Mouse (Mus musculus): Measurements from ENCODE around the gene Iqca.

Gene Iqca

DNA sequence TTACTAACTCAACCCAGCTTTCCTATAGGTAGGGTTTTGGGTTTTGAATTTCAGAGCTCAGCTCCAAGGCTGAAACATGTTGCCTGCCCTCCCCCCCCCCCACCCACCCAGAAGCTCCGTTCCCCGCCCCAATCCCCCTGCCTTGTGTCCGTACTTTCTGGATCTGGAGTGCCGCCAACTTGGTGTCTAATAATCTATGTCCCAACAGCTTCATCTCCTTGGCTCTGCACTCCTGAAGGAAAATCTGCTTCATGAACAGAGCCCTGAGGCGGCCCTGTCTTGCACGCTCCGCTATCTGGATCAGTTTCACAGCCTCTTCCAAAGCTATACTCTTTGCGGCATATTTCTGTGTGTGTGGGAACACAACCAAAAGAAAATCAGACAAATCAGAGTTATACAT, 13.5 kb downstream of the Iqca start:
- DNase-seq (ENCODE audit: low spot score in 2 of 2), result no peak

DNA sequence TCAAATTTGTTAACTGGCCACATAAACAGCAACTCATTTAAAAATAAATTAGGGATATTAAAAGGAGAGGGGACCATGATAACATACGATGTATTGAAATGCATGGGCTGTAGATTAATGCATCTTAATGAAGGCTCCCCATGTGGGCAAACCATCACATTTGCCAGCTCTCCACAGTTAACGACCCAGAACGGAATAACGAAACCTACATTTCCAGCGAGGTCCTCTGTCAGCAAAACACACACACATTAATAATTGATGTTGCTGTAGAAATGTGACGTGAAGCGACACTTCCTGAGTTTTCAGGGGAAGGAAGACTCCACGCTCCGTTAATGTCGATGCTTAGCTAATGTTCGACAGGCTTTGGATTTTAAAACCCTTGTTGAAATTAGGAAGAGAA, 20.8 kb downstream of the Iqca start:
- no peak for DNase-seq (ENCODE audit: low spot score in 2 of 2)

GRCm38 (mm10) chr1:90131982-90132381, 21.2 kb downstream of the Iqca start:
- no peak for DNase-seq (ENCODE audit: low spot score in 2 of 2)

- no peak for DNase-seq (ENCODE audit: low spot score in 2 of 2)
These were observed 28.6 kb downstream of the Iqca start for GRCm38 (mm10) chr1:90124561-90124960.

GRCm38 (mm10) chr1:90120706-90121105, 32.5 kb downstream of the Iqca start:
- DNase-seq (ENCODE audit: low spot score in 2 of 2), result no peak

DNA sequence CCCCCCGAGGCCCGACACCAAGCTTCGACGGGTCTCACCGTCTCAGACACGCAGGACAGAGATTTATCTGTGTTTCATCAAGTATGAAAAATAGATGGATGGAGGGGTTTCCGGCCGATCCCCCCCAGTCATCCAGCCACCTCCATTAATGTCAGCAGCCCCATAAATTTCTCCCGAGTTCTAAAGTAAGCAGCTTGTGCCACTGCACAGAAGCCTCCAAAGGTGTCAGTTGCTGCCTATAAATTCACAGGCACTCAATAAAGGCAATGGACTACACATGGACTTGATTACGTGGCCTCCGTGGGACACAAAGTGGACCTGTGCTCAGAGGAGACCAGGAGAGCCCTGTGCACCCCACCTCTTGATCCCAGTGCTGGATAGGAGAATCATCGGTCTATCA, 34.0 kb downstream of the Iqca start:
- DNase-seq (ENCODE audit: low spot score in 2 of 2), result no peak

DNA sequence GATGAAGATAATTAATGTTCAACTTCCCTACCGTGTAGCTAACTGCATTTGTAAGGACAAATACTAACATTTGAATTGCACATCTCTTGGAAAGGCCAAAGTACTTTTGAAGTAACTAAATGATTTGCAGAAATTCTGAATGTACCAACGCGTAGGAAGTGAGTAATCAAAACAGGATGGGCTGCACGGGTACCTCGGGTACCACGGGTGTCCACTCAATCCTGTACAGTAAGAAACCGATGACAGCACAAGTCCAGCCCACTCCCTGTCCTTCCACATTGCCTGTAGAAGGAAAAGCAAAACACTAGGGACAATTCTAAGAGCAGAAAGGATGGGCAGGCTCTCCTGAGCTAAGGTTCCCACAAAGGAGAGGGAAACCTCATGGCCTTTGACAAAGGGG, 36.0 kb downstream of the Iqca start:
- DNase-seq (ENCODE audit: low spot score in 2 of 2), result no peak

- DNase-seq (ENCODE audit: low spot score in 2 of 2), result no peak
These were observed 38.6 kb downstream of the Iqca start for GRCm38 (mm10) chr1:90114586-90114985.

DNA sequence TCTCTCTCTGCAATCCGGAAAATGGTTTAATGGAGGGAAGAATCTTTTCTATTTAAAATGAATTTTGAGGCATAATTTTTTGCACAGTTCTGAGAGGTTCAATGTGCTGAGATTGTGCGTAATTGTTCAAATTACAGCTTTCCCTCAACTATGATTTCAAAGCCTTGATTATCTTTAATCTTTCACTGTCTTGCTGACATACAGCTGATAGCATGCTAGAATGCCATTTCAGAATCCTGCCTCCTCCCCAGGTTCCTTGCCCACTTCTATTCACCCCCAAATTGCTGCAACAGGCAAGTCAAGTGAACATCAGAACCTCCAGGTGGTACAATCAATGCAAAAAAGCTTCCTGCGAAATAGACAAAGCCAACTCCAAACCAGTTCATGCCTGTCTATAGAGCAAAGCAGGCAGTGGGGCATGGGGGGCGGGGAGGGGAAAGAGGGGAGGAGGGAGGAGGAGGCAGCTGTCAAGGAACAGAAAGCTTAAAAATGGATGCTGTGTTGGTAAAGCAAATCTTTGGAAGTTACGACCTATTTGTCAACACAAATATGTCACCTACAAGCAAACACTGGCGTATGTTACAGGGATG, 39.5 kb downstream of the Iqca start:
- no peak for DNase-seq (ENCODE audit: low spot score in 2 of 2)

DNA sequence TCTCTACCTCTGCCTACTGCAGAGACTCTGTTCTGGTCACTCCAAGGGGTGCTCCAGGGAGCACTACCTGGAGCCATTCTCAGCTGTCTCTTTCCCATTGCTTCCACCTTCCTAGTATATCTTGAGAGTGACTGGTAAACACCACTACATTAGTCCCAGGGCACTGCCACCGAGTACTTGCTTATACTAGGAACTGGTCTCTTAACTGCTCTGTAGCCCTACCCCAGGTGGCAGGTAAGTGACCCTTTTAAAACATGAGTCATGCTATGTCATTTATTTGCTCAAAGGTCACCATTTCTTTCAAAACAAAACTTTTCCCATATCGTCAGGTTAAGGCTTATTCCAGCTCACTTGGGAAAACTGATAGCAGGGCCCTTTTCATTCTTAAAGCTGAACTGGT, 40.5 kb downstream of the Iqca start:
- no peak for DNase-seq (ENCODE audit: low spot score in 2 of 2)

DNA sequence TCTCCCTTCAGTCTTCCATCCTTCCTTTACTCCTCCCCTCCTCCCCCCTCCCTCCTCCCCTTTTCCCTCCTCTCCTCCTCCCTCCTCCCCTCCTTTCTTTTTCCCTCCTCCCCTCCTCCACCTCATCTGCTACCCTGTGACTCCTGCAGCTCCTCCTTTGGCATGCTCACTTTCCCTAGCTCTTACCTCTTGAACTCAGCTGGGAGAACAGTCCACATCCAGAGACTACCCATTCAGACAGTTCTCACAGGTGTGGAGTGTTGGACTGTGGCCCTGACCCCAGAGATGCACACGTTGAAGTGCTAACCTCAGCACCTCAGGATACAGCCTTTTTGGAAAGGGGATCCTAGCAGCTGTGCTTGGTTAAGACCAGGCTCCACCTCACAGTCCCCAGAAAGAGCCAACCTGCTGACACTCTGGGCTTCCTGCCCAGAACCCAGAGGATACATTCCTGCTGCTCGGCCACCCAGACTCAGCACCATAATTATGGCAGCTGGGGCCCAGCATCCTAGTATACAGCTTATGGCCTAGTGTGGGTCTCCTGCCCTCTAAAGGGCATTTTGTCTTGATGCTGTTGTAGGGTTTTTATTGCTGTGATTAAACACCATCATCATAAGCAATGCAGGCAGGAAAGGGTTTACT, 41.9 kb downstream of the Iqca start:
- DNase-seq (ENCODE audit: low spot score in 2 of 2), result no peak

- no peak for DNase-seq (ENCODE audit: low spot score in 2 of 2)
These were observed 49.2 kb downstream of the Iqca start for GRCm38 (mm10) chr1:90103896-90104487.

DNA sequence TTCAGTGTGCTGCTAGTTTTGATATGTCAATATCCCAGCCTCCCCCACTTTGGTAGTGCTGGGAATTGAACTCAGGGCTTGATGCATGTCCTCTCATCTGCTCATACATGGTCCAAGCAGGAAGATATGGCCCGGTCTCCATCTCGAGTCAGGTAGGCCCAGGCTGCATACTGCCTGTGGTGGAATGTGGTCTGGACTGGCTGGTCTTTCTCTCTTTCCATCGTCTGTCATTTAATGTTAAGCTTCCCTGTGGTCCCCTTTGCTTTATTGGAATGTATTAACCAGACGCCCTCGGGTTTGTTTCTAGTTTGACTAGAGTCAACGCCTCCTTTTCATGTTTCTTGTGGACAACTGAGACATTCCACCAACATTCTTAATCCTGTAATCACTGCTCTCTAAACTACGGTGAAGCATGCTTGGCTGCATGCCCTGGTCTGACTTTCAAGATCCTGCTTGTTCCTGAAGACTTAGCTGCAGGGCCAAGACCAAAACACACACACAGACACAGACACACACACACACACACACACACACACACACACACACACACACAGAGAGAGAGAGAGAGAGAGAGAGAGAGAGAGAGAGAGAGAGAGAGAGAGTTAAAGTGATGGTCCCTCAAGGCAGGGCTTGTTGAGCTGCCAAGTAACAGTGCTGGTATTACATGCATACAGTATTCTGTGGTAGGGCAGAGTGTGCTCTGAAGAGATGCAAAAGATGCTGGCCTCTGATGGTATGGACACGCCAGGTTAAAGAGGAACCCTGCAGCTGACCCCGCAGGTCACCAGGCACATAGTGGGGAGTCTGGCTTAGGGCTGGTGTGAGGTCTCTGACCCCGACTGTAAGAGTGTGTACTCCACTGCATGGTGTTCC, 52.6 kb downstream of the Iqca start:
- no peak for DNase-seq (ENCODE audit: low spot score in 2 of 2)

DNA sequence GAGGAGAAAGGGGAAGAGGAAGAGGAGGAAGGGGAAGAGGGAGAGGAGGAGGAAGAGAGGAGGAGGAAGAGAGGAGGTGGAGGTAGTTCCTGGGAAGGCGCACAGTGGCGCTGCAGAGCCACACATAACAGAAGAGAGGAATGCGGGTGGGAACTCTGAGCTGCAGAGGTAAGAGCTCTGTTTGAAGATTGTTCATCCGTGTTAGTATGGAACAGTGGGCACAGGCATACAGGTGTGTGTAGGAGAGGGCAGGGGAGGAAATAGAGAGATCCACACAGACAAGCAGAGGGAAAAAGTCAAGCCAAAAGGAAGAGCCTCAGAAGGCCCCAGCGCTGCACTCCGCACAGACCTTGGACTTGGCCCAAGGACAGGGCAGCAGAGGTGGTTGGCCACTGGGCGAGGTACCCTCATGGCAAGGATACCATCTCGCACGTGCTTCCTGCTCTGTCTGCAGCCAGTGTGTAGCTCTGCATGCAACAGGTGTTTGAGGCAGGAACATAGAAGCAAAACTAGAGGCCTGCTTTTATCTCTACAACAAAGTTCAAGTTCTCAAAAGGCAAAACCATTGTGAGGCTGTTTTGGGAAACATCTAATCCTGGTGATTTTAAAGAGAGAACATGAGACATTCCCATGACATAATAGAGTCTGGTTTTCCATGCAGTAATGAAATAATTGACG, 60.2 kb downstream of the Iqca start:
- DNase-seq (ENCODE audit: low spot score in 2 of 2), result no peak

DNA sequence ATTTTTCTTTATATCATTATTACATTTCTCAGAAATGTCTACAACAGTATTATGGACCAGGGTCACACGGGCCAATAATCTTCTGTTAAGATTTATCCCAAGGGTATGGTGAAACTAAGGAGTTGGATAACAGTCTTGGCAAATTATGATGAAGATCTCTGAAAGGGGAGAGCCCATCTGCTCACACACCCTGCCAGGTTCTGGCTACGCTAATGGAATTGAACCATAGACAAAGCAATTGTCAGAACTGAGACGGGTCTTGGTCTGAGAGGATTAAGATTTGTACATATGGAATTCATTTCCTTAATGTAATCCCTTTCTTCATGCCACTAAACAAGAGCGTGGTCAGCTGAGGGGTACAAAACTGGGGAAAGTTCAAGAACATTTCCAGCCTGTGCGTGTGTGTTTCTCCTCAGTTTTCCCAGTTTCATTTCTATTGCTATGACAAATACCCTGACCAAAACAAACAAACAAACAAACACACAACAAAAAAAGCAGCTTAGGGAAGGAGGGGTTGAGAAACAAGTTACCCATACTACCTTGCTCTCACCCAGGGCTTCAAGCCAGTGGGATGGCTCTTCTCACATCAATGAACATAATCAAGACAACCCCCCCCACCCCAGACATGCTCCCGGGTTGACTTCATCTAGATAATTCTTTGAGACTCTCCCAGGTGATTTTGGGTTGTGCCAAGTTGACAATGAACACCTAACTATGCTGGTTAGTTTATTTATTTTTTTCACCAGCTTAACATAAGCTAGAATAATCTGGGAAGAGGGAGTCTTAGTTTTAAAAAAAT, 64.8 kb downstream of the Iqca start:
- no peak for DNase-seq (ENCODE audit: low spot score in 2 of 2)

- no peak for DNase-seq (ENCODE audit: low spot score in 2 of 2)
These were observed 66.7 kb downstream of the Iqca start for GRCm38 (mm10) chr1:90086461-90086860.

GRCm38 (mm10) chr1:90085526-90086157, 67.6 kb downstream of the Iqca start:
- DNase-seq (ENCODE audit: low spot score in 2 of 2), result no peak

DNA sequence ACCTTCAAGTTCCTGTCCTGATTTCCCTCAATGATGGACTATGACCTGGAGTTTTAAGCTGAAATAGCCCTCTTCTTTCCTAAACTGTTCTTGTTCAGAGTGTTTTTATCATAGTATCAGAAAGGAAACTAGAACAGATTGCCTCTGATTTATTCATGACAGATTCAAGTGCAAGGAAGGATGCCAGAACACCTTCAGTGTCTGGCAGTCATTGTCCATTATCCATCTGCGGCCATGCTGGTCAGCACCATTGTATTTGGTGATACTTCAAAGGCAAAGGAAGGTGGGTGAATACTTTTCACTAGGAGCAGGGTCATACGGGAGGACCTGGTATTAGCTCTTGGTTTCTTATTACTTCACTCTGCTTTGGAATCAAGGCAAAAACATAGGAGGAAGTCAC, 76.9 kb downstream of the Iqca start:
- DNase-seq (ENCODE audit: low spot score in 2 of 2), result no peak

- no peak for DNase-seq (ENCODE audit: low spot score in 2 of 2)
These were observed 78.4 kb downstream of the Iqca start for GRCm38 (mm10) chr1:90074779-90075178.

GRCm38 (mm10) chr1:90071812-90072580, 81.2 kb downstream of the Iqca start:
- DNase-seq (ENCODE audit: low spot score in 2 of 2), result no peak
